Mouse (Mus musculus): Measurements from ENCODE around the gene Dpm3. TPM values are rescaled to one million over a fixed set of nuclear protein-coding genes. Genes with fewer than 3 reads are reported as not detected.
A peak's percentile ranks its signal among the peaks of the same experiment; 100 is the strongest.

Gene Dpm3
- polyA plus RNA-seq, 1 experiment from 2014 or later: 72.2 TPM

DNA sequence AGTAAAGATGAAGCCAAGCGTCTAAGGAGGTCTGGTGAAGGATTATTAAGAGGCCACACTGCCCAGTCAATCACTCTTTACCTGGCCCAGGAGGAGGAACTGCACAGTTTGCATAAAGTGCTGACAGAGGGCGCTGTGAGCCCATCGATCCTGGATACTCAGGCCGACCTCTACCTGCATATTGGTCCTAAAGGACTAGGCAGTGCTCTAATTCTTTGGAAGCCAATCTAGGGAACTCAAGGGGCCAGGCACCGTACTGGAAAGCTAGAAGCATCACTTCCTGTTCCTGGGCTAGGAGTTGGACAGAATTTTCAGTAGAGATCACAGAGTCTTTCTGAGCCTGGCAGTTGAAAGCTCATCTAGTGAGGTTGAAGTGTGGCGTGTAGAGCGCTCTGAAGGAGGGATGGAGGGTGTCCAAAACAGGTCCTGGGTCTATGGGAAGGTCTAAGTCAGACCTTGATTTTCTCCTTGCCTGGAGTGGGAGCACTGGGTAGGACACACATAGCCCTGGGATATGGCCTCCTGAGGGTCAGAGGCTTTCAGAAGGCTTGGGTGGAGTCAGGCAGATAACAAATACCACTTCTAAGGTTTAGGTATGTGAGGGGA, 8.6 kb upstream of the Dpm3 start:
- ATAC-seq (ENCODE audit: low FRiP score, low read depth): no peak
- H3K36me3 ChIP-seq: peaks cover 3% of the 10 kb centered on the region; the same call in 1 of the 2 replicates
- H3K27me3 ChIP-seq: peaks cover 17% of the 10 kb centered on the region
- no peak overlapping the region for H3K9ac ChIP-seq (replicated peaks)
- no peak overlapping the region for H3K4me3 ChIP-seq
- WGBS: 25% methylated on average over 7 of the region's 7 CpGs
- no peaks in the 10 kb centered on the region for H3K9me3 ChIP-seq
- no peak overlapping the region for H3K4me2 ChIP-seq (replicated peaks)
- H3K27ac ChIP-seq (replicated peaks): no peak overlapping the region
- peaks cover 29% of the 10 kb centered on the region for H3K4me1 ChIP-seq

DNA sequence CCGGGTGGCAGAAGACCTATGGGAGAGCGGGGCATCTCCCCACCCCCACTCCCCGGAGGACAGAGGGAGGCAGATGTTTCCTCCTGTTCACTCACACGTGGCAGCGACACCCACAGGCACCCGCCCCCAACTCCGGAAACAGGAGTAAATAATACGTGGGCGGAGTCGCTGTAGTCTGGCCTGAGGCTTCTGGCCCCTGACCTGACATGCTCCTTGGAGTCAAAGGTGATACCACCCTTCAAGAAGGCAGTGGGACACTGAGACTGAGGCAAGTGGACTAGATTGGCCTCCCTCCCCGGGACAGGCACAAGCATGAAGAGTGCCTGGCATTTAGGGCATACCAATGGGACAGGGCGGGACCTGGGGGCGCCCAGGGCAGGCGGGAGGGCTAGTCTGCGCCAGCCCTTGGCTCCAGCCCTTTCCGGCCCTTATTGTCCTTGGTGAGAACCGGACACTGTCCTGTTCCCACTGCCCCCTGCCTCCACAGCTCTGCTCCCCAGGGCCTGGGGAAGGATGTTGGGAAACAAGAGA, 7.7 kb upstream of the Dpm3 start:
- Histone ChIP-seq H3K9ac (replicated peaks) (no peak overlapping the region), H3K4me2 (replicated peaks) (peak overlapping the region; percentile 29)
- no peak for ATAC-seq (ENCODE audit: low FRiP score, low read depth)

DNA sequence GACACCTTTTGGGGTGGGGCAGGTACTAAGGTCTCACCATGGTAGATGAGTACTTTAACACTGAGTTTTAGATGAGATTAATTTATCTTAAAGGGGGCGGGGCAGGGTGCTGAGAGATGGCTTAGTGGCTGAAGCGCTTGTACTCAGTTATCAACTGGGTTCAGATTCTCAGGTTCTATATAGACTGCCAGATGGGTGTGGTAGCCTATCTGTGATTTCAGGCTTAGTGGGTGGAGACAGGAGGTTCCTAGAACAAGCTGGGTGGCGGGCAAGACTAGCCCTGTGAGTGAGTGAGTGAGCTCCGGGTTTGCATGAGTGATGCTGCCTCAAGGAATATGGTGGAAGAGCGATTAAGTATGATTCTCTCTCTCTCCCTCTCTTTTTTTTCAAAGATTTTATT, 4.2 kb upstream of the Dpm3 start:
- H3K4me2 ChIP-seq (replicated peaks): no peak overlapping the region
- peaks cover 19% of the 10 kb centered on the region for H3K27me3 ChIP-seq
- ATAC-seq (ENCODE audit: low FRiP score, low read depth): no peak

More for the DNA sequence above, 7.7 kb upstream of the Dpm3 start:
- H3K4me3 ChIP-seq: no peak overlapping the region
- H3K4me1 ChIP-seq: peaks cover 23% of the 10 kb centered on the region
- 9% methylated on average over 17 of the region's 17 CpGs for WGBS
- peaks cover 3% of the 10 kb centered on the region; the same call in 1 of the 2 replicates for H3K36me3 ChIP-seq
- H3K9me3 ChIP-seq: no peaks in the 10 kb centered on the region
- no peak overlapping the region for H3K27ac ChIP-seq (replicated peaks)
- H3K27me3 ChIP-seq: peaks cover 17% of the 10 kb centered on the region

DNA sequence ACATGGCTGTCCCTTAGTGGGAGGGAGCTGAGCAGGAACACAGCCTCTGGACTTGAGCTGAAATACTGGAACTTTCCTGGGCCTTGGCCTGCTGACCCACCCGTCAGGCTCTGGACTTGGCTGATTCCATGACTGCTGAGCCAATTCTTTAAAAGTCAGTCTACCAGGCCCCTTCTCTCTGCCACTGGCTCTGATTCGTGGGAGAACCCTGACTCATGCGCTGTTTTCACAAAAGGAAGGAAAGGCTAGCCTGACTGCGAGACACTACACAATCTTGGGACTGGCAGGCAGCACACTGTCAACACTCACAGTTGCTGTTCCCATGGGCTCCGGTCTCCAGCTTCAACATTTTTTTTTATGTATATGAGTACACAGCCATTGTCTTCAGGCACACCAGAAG, 3.0 kb upstream of the Dpm3 start:
- Histone ChIP-seq H3K9me3 (no peaks in the 10 kb centered on the region), H3K4me3 (no peak overlapping the region), H3K27me3 (peaks cover 12% of the 10 kb centered on the region), H3K9ac (replicated peaks) (no peak overlapping the region), H3K36me3 (no peaks in the 10 kb centered on the region), H3K4me1 (peaks cover 6% of the 10 kb centered on the region), H3K4me2 (replicated peaks) (no peak overlapping the region), H3K27ac (replicated peaks) (no peak overlapping the region)
- no peak for ATAC-seq (ENCODE audit: low FRiP score, low read depth)
- 86% methylated on average over 5 of the region's 5 CpGs for WGBS

More for the DNA sequence above, 4.2 kb upstream of the Dpm3 start:
- H3K9ac ChIP-seq (replicated peaks): no peak overlapping the region
- peaks cover 12% of the 10 kb centered on the region for H3K4me1 ChIP-seq
- no peaks in the 10 kb centered on the region for H3K9me3 ChIP-seq
- H3K36me3 ChIP-seq: no peaks in the 10 kb centered on the region
- WGBS: 88% methylated on average over 5 of the region's 5 CpGs
- no peak overlapping the region for H3K27ac ChIP-seq (replicated peaks)
- H3K4me3 ChIP-seq: no peak overlapping the region

DNA sequence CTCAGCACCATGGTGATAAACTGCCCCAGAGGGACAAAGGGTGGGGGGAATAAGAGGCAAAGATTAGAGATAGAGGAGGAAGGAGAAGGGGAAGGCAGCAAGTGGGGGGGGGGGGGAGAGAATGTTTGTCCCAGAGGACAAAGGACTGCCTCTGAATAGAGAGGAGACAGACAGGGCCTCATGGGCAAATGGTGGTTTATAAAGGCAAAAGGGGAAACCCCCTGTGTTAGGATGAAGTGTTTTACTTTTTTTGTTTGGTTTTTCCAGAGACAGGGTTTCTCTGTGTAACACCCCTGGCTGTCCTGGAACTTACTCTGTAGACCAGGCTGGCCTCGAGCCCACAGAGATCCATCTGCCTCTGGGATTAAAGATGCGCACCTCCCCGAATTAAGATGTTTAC, 1.1 kb downstream of the Dpm3 start:
- Histone ChIP-seq H3K9me3 (no peaks in the 10 kb centered on the region), H3K27ac (replicated peaks) (no peak overlapping the region), H3K4me2 (replicated peaks) (no peak overlapping the region), H3K4me1 (no peaks in the 10 kb centered on the region), H3K27me3 (0 out of 2 replicates have a peak, but pooled peaks cover 4% of the 10 kb centered on the region), H3K36me3 (no peaks in the 10 kb centered on the region), H3K9ac (replicated peaks) (no peak overlapping the region), H3K4me3 (no peak overlapping the region)
- ATAC-seq (ENCODE audit: low FRiP score, low read depth): no peak
- WGBS: 57% methylated on average over 3 of the region's 3 CpGs

DNA sequence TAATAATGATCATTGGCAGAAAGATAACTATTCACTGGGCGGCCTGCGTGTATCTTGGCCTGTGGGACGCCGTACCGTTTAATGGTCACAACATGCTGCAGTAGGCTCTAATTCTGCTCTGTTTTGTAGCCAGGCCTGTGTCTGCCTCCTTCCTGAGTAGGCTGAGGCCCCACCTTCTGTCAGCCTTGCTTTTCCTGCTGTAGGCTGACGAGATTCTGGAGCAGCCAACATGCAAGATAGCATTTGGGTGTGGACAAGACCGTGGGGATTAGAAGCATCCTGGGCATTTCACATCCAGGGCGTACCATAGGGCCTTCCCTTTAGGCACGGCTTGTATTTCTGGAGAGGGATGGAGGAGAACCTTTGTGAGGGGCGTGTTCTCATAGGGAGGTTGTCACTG, 3.3 kb downstream of the Dpm3 start:
- H3K36me3 ChIP-seq: no peaks in the 10 kb centered on the region
- H3K4me2 ChIP-seq (replicated peaks): no peak overlapping the region
- no peaks in the 10 kb centered on the region for H3K9me3 ChIP-seq
- no peak overlapping the region for H3K9ac ChIP-seq (replicated peaks)
- WGBS: 75% methylated on average over 10 of the region's 10 CpGs
- peaks cover 11% of the 10 kb centered on the region for H3K4me1 ChIP-seq
- 0 out of 2 replicates have a peak, but pooled peaks cover 4% of the 10 kb centered on the region for H3K27me3 ChIP-seq
- no peak overlapping the region for H3K27ac ChIP-seq (replicated peaks)
- H3K4me3 ChIP-seq: no peak overlapping the region
- ATAC-seq (ENCODE audit: low FRiP score, low read depth): no peak

DNA sequence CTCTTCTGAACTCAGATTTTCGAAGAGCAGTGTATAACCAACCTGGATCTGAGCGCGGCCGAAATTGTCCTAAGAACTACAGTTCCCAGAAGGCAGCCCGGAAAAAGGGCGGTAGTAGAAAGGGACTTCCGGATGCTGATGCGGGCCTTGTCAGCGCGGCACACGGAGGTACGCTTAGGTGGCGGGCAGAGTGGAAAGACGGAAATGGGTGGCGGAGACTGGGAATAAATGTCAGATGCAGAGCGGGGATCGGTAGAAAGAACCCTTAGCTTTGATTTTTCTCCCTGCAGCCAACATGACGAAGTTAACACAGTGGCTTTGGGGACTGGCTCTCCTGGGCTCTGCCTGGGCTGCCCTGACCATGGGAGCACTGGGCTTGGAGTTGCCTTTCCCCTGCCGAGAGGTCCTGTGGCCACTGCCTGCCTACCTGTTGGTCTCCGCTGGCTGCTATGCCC, 7.3 kb downstream of the Dpm3 start:
- H3K27me3 ChIP-seq: peaks cover 15% of the 10 kb centered on the region; the same call in 1 of the 2 replicates
- H3K4me1 ChIP-seq: peaks cover 33% of the 10 kb centered on the region
- under 1% methylated on average over 20 of the region's 20 CpGs for WGBS
- H3K36me3 ChIP-seq: no peaks in the 10 kb centered on the region
- H3K9me3 ChIP-seq: no peaks in the 10 kb centered on the region
- H3K4me2 ChIP-seq (replicated peaks): peak overlapping the region; percentile 98
- peak overlapping the region; percentile 70 for H3K4me3 ChIP-seq
- H3K27ac ChIP-seq (replicated peaks): peak overlapping the region; percentile 52; the same call in 1 of the 2 replicates
- peak overlapping the region; percentile 88 for H3K9ac ChIP-seq (replicated peaks)
- ATAC-seq (ENCODE audit: low FRiP score, low read depth): peak; percentile 87

DNA sequence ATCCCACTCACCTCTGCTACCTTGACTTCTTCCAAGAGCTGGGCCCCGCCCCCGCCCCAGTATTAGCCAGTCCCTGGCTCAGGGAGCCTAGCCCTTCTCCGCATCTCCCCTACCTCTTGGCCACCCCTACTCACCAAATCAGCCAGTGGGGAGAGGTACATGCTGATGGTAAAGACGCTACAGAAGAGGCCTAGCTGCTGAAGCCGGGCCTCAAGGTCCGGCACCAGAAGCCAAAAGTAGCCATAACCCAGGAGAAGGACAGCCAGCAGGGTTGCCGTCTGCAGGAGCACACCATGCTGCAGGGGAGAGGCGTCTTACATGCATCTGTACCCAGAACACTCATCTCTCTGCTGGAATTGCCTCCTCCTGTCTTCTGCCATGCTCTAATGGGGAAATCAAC, 9.8 kb downstream of the Dpm3 start:
- 0 out of 2 replicates have a peak overlapping the region, but pooled peaks have one; percentile 85 for H3K4me2 ChIP-seq (replicated peaks)
- WGBS: 50% methylated on average over 8 of the region's 8 CpGs

DNA sequence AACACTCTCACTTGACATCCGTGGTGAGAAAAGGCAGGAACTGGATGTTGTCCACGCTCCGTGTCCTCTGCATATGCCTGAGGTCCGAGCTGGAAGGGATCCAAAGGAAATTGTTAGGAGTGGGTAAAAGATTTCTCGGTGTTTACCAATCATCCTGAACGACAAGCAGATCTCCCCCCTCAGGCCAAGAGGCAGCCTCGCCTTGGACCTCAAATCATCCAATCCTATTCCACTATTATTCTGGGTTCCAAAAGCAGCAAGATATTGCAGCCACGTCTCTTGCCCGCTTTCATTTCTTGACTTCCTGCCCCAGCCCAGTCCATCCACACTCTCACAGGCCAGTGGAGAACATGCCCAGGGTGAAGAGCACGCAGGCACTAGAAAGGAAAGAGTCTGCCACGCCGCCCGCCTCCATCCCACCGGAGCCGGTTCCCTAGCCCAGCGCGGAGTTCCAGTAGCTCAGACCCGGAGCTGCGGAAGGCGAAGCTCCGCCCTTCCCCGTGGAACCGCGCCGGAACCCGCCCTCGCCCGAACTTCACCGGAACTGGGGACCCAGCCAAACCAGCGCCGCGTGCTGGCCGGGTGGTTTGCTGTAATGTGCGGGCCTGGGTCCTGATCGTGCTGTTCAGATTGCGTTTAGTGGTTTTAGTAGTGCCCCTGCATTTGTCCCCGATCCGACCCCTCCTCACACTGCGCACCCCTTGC, 11.0 kb downstream of the Dpm3 start, which contains the start of gene Slc50a1:
Gene Slc50a1, minus strand, starts transcription at position 520 of the 705 bp plus-strand sequence.
- WGBS: 4% methylated on average over 39 of the region's 39 CpGs
- Histone ChIP-seq H3K4me3 (peak within 1 kb of the TSS; percentile 56), H3K9ac (replicated peaks) (peak within 1 kb of the TSS; percentile 81), H3K9me3 (no peaks in the 10 kb centered on the region), H3K4me2 (replicated peaks) (peak within 1 kb of the TSS; percentile 85), H3K27ac (replicated peaks) (peak within 1 kb of the TSS; percentile 66), H3K36me3 (no peaks in the 10 kb centered on the region), H3K4me1 (peaks cover 33% of the 10 kb centered on the region), H3K27me3 (peaks cover 29% of the 10 kb centered on the region; the same call in 1 of the 2 replicates)
- ATAC-seq (ENCODE audit: low FRiP score, low read depth): peak; percentile 35; the same call in 1 of the 2 replicates

More for the DNA sequence above, 9.8 kb downstream of the Dpm3 start:
- H3K36me3 ChIP-seq: no peaks in the 10 kb centered on the region
- peaks cover 33% of the 10 kb centered on the region for H3K4me1 ChIP-seq
- no peak for ATAC-seq (ENCODE audit: low FRiP score, low read depth)
- H3K9ac ChIP-seq (replicated peaks): no peak overlapping the region
- no peak overlapping the region for H3K27ac ChIP-seq (replicated peaks)
- no peaks in the 10 kb centered on the region for H3K9me3 ChIP-seq
- no peak overlapping the region for H3K4me3 ChIP-seq
- H3K27me3 ChIP-seq: peaks cover 26% of the 10 kb centered on the region; the same call in 1 of the 2 replicates

DNA sequence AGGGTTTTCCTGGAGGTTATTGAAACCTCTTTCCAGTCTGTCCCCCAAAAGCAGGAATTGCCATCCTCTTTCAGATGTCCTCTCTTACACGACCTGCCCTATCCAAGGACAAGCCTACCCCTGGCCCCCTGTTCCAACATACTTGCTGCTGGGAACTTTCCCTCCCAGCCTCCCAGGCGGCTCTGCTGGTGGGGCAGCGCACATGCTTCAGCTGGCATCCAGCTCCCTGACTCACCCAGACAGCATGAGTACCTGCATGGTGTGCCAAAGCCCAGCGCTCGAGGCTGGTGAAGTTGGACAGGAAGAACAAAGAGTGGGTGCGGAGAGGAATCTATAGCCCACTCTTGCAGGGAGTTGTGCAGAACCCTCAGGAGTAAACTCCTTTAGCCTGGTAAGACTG, 11.7 kb downstream of the Dpm3 start:
- H3K4me2 ChIP-seq (replicated peaks): peak overlapping the region; percentile 85
- H3K4me3 ChIP-seq: peak overlapping the region; percentile 56; the same call in 1 of the 2 replicates
- H3K4me1 ChIP-seq: peaks cover 33% of the 10 kb centered on the region
- H3K27ac ChIP-seq (replicated peaks): no peak overlapping the region
- H3K36me3 ChIP-seq: no peaks in the 10 kb centered on the region
- no peaks in the 10 kb centered on the region for H3K9me3 ChIP-seq
- H3K27me3 ChIP-seq: peaks cover 33% of the 10 kb centered on the region; the same call in 1 of the 2 replicates
- WGBS: 73% methylated on average over 6 of the region's 6 CpGs
- ATAC-seq (ENCODE audit: low FRiP score, low read depth): no peak
- H3K9ac ChIP-seq (replicated peaks): peak overlapping the region; percentile 81; the same call in 1 of the 2 replicates

DNA sequence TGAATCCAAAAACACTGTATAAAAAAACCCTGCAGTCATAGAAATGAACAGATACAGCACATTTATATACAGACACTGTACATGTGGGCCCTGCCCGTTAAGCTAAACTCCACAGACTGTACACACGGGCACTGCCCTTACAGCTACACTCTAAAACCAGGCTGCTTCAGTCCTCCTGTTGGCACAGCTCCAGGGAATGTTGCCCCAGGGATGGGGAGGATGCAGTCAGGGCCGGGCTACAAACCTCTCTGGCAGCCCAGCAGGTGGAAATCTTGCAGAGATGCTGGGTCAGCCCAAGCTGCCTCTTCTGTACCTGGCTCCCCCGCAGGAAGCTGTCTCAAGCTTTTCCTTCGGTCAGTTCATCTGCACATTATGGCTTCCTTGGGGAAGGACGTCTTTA, 12.6 kb downstream of the Dpm3 start:
- H3K4me3 ChIP-seq: no peak overlapping the region
- no peak for ATAC-seq (ENCODE audit: low FRiP score, low read depth)
- no peaks in the 10 kb centered on the region for H3K36me3 ChIP-seq
- H3K4me1 ChIP-seq: peaks cover 29% of the 10 kb centered on the region
- H3K9me3 ChIP-seq: no peaks in the 10 kb centered on the region
- H3K27ac ChIP-seq (replicated peaks): no peak overlapping the region
- no peak overlapping the region for H3K4me2 ChIP-seq (replicated peaks)
- H3K9ac ChIP-seq (replicated peaks): no peak overlapping the region
- WGBS: 65% methylated on average over 6 of the region's 6 CpGs
- peaks cover 33% of the 10 kb centered on the region; the same call in 1 of the 2 replicates for H3K27me3 ChIP-seq

DNA sequence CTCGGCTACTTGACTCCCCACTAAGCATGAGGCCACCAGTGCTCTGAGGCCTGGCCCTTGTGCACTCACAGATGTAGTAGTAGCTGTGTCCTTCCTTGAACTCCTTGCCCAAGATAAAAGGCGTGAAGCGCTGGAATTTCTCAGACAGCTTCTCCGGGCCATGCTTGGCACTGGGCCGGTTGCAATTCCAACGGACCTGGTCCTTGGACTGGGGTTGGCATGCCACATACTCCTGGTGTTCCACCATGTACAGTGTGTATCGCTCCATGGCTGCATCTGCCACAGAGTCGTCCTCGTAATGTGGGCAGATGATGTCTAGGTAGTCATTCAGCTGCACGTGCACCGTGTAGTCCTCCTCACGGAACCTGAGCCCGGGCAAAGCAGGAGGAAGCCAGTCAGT, 16.9 kb downstream of the Dpm3 start:
- H3K9me3 ChIP-seq: no peaks in the 10 kb centered on the region
- H3K36me3 ChIP-seq: no peaks in the 10 kb centered on the region
- peaks cover 62% of the 10 kb centered on the region for H3K27me3 ChIP-seq
- no peak overlapping the region for H3K4me2 ChIP-seq (replicated peaks)
- H3K4me3 ChIP-seq: no peak overlapping the region
- WGBS: 90% methylated on average over 13 of the region's 13 CpGs
- peaks cover 25% of the 10 kb centered on the region for H3K4me1 ChIP-seq
- no peak for ATAC-seq (ENCODE audit: low FRiP score, low read depth)
- H3K9ac ChIP-seq (replicated peaks): no peak overlapping the region
- no peak overlapping the region for H3K27ac ChIP-seq (replicated peaks)

All from midbrain, embryonic 12.5 days (tissue).